ENCODE assay signal across 22 mouse cellular contexts in the genomic region with DNA sequence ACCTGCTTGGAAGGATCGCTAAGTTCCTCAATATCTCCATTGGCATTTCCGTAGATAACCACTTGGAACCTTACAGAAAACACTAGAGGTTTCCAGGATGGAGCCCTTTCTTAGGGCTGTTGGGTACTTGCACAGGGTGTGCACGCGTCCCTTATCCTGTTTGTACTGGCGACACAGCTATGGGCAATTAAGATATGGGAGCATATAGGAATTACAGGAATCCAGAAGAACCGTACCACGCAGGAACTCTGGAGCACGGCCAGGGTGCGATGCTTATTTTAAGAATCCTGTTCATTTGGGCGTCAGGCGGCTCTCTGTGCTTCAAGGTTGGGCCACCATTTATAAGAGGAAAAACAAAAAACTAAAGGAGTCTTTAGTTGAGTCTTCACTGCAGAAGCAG. TPM values are rescaled to one million over a fixed set of nuclear protein-coding genes. Genes with fewer than 3 reads are reported as not detected.
DNase-seq lines count a peak whose midpoint lies in the region; ATAC-seq and TF ChIP-seq lines count a peak whose summit lies in the region.
"Had no signal": no experiment of that assay in that cellular context is flagged by ENCODE, and none has a peak within 500 bp of the region (broad histone marks: within the 10 kb centered on the region; RNA-seq: fewer than 3 reads in every experiment).

No protein-coding gene starts in this region.

- WGBS in heart, embryonic 14.5 days: 2% methylated on average over 11 of the region's 11 CpGs
- 71% methylated on average over 11 of the region's 11 CpGs for WGBS in liver, postnatal 0 days (ENCODE audit: insufficient replicate concordance)
- 78% methylated on average over 11 of the region's 11 CpGs for WGBS in intestine, embryonic 16.5 days

- H3K27me3 ChIP-seq in heart, embryonic 14.5 days (ENCODE audit: control insufficient read depth, insufficient read depth, low read length): no peaks in the 10 kb centered on the region
- H3K27me3 ChIP-seq in liver, postnatal 0 days (ENCODE audit: insufficient read depth, low read length): no peaks in the 10 kb centered on the region
- H3K27me3 ChIP-seq in intestine, embryonic 16.5 days (replicated peaks; ENCODE audit: control insufficient read depth, insufficient read depth, low read length): no peaks in the 10 kb centered on the region
- H3K27me3 ChIP-seq: kidney, embryonic 15.5 days; megakaryocyte, embryonic 14.5 days; midbrain, embryonic 13.5 days had no signal

- H3K27ac ChIP-seq in heart, embryonic 14.5 days (replicated peaks in 1 of 2; ENCODE audit: control insufficient read depth in 1 of 2, insufficient read depth in 1 of 2, low read depth in 2 of 2, low read length in 2 of 2): peak overlapping the region; percentile 78 to 84
- no peak overlapping the region for H3K27ac ChIP-seq in liver, postnatal 0 days (ENCODE audit: low read depth)
- H3K27ac ChIP-seq in intestine, embryonic 16.5 days (ENCODE audit: low read length): no peak overlapping the region
- H3K27ac ChIP-seq: forebrain, embryonic 10.5 days; hindbrain, postnatal 0 days; kidney, embryonic 15.5 days; midbrain, embryonic 13.5 days; stomach, postnatal 0 days had no signal

- no peak overlapping the region for H3K4me3 ChIP-seq in heart, embryonic 14.5 days (ENCODE audit: control insufficient read depth in 1 of 2, insufficient read depth in 1 of 2, low read depth in 1 of 2, low read length in 2 of 2)
- no peak overlapping the region for H3K4me3 ChIP-seq in liver, postnatal 0 days (ENCODE audit: low read depth, low read length)
- no peak overlapping the region for H3K4me3 ChIP-seq in intestine, embryonic 16.5 days (ENCODE audit: low read length)
- H3K4me3 ChIP-seq: forebrain, embryonic 10.5 days; kidney, embryonic 15.5 days; megakaryocyte, embryonic 14.5 days; midbrain, embryonic 13.5 days had no signal

- peaks cover 42 to 67% of the 10 kb centered on the region in 2 experiments for H3K4me1 ChIP-seq in heart, embryonic 14.5 days (ENCODE audit: control insufficient read depth in 2 of 2, insufficient read depth in 2 of 2, low read length in 2 of 2)
- H3K4me1 ChIP-seq in liver, postnatal 0 days (ENCODE audit: insufficient read depth): no peaks in the 10 kb centered on the region
- H3K4me1 ChIP-seq in intestine, embryonic 16.5 days (ENCODE audit: control insufficient read depth, insufficient read depth, low read length): no peaks in the 10 kb centered on the region
- H3K4me1 ChIP-seq: kidney, embryonic 15.5 days; megakaryocyte, embryonic 14.5 days; midbrain, embryonic 13.5 days had no signal

- no peaks in the 10 kb centered on the region for H3K9me3 ChIP-seq in heart, embryonic 14.5 days (ENCODE audit: control insufficient read depth, low read length)
- no peaks in the 10 kb centered on the region for H3K9me3 ChIP-seq in liver, postnatal 0 days (ENCODE audit: low read length)
- H3K9me3 ChIP-seq in intestine, embryonic 16.5 days (ENCODE audit: control insufficient read depth, low read length): no peaks in the 10 kb centered on the region
- H3K9me3 ChIP-seq: forebrain, embryonic 10.5 days; kidney, embryonic 15.5 days; midbrain, embryonic 13.5 days had no signal

- peak; percentile 84 for ATAC-seq in heart, embryonic 14.5 days (ENCODE audit: insufficient number of reproducible peaks, insufficient read depth, low FRiP score, low read depth)
- peak; percentile 25; the same call in 1 of the 2 replicates for ATAC-seq in liver, postnatal 0 days
- ATAC-seq in intestine, embryonic 16.5 days: no peak
- ATAC-seq: forebrain, embryonic 16.5 days; hindbrain, postnatal 0 days; intestine, postnatal 0 days; midbrain, embryonic 13.5 days had no signal

- TF ChIP-seq CTCF in liver, postnatal 0 days (IDR thresholded peaks at IDR 0.05; ENCODE audit: low read depth): no peak

- no peak overlapping the region for H3K9ac ChIP-seq in heart, embryonic 14.5 days (ENCODE audit: low read length)
- H3K9ac ChIP-seq in liver, postnatal 0 days (replicated peaks): no peak overlapping the region
- H3K9ac ChIP-seq in intestine, embryonic 16.5 days (ENCODE audit: low read depth, low read length): no peak overlapping the region
- H3K9ac ChIP-seq: kidney, embryonic 15.5 days; midbrain, embryonic 13.5 days had no signal

- no peak for TF ChIP-seq EP300 in liver, postnatal 0 days (IDR thresholded peaks at IDR 0.05; ENCODE audit: low read depth)

- no peak for DNase-seq in heart, postnatal 25 days (ENCODE audit: low spot score)
- DNase-seq in right cerebral cortex, postnatal 14 days: peak; percentile 12
- no peak for DNase-seq in right cerebral cortex, adult 2 months (ENCODE audit: low spot score in 2 of 2)
- DNase-seq in liver, postnatal 0 days: no peak
- no peak for DNase-seq in urinary bladder, postnatal 10 days (ENCODE audit: low spot score)
- DNase-seq: adrenal gland, adult 8-10 months; cerebellum, adult 18-20 months; cerebellum, postnatal 14 days; kidney, postnatal 4 days; thymus, adult 2 months; thymus, postnatal 4 days had no signal

- intact Hi-C loops in heart, postnatal 25 days (cut with DNase I): no loop called here

- peak overlapping the region; percentile 54 for H3K4me2 ChIP-seq in heart, embryonic 14.5 days (ENCODE audit: low read length)
- H3K4me2 ChIP-seq in liver, postnatal 0 days (ENCODE audit: low read depth, low read length): no peak overlapping the region
- H3K4me2 ChIP-seq in intestine, embryonic 16.5 days (ENCODE audit: low read depth, low read length): no peak overlapping the region
- H3K4me2 ChIP-seq: kidney, embryonic 15.5 days; midbrain, embryonic 13.5 days had no signal

- H3K36me3 ChIP-seq in heart, embryonic 14.5 days (ENCODE audit: control insufficient read depth, insufficient read depth, low read length): no peaks in the 10 kb centered on the region
- H3K36me3 ChIP-seq in liver, postnatal 0 days (replicated peaks; ENCODE audit: insufficient read depth, low read length): no peaks in the 10 kb centered on the region
- no peaks in the 10 kb centered on the region for H3K36me3 ChIP-seq in intestine, embryonic 16.5 days (ENCODE audit: control insufficient read depth, insufficient read depth, low read length)
- H3K36me3 ChIP-seq: forebrain, embryonic 10.5 days; kidney, embryonic 15.5 days; midbrain, embryonic 13.5 days had no signal

RNA-seq across cellular contexts. Expression of a gene that starts 42.4 kb away (rescaled TPM):
- 50.0 and 50.5 TPM in 2 replicates for polyA plus RNA-seq in heart, embryonic 14.5 days (2014; fragmentation: Nextera tagmentation; extraction: Ambion mirVana)
- 1 to 10 TPM; 5.3 to 6.5 TPM for total RNA-seq in heart, postnatal 25 days (2021)
- polyA plus RNA-seq in liver, postnatal 0 days (2015; fragmentation: Nextera tagmentation; extraction: Ambion mirVana): 0.81 and 0.99 TPM in 2 replicates
- 11.0 and 12.2 TPM in 2 replicates for polyA plus RNA-seq in intestine, embryonic 16.5 days (2015; fragmentation: Nextera tagmentation; extraction: Ambion mirVana)
- total RNA-seq: neutrophil, adult 5-6 weeks had no signal

Comparison
In these comparisons a context has a peak if more than half of its experiments do, and no peak if none do; other contexts are left out.
1. H3K27ac ChIP-seq: peak in heart, embryonic 14.5 days (2 of 2); none in liver, postnatal 0 days (single experiment) and intestine, embryonic 16.5 days (single experiment).